Mouse (Mus musculus): Measurements from ENCODE around the gene Olfr1495. TPM values are rescaled to one million over a fixed set of nuclear protein-coding genes. Genes with fewer than 3 reads are reported as not detected.

Olfr1495 gene
- not detected for total RNA-seq (2023)

GRCm38 (mm10) chr19:13764306-13764705, at the start of gene Olfr1495:
Gene Olfr1495, plus strand, starts transcription at chr19:13764606.

DNA sequence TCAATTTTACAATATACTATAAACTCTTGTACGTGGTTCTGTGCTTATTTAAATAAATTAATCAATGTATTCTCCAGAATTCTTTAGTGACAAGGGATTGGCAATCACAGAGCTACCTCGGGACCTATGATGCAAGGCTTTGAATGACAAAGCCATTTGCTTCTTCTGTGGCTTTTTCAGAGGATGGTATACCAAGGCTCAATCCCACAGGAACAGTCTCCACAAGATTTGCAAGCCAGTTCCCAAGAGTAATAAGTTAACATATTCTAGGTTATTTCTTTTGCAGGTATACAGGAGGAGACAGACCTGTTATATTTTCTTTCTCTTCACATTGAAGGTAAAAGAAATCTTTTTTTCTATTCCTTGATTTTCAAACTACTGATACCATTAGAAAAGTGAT, 41.4 kb upstream of the Olfr1495 start, which contains the start of gene Olfr1493-ps1:
Gene Olfr1493-ps1, plus strand, starts transcription at position 301 of the 400 bp plus-strand sequence.

GRCm38 (mm10) chr19:13739428-13739827, 25.0 kb upstream of the Olfr1495 start, which contains the start of gene Olfr1494:
Gene Olfr1494, plus strand, starts transcription at chr19:13739728.

DNA sequence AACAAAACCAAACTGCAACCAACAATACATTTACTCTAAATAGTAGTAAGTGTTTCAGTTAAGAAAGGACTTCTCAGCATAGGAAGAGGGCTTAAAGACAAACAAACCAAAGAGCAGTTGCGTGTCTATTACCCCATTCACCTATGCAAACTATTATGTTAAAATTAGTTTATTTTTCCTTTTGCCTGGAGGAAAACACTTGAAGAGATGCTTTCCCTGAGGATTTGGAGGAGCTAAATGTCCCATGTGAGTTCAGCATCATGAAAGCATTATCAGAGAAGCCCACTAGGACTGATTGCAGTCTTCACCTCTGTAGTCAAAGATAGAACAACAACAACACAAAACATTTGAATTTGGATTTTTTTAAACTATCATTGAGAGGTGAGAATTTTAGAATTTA, 13.2 kb downstream of the Olfr1495 start, which contains the start of gene Olfr1496:
Gene Olfr1496, plus strand, starts transcription at position 301 of the 400 bp plus-strand sequence.

DNA sequence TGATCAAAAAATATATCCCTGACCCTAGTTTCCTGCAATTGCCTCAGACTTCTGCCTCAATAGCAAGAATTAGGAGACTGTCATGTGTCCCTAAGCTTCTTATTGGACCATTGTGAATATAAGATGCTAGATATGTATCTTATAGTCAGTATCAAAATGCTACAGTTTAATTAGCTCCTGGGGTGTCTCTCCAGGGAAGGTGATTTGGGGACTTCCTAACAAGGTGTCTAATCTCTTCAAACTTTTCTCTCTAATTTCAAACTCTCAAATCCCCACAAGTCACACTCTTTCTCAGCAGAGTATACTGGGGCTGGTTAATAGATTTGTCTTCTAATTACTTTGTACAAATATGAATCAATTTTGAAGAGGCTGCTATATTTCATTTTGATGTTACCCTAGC, 33.7 kb downstream of the Olfr1495 start, which contains the start of gene Olfr1497:
Gene Olfr1497, minus strand, starts transcription at position 101 of the 400 bp plus-strand sequence.

GRCm38 (mm10) chr19:13819347-13819746, 54.9 kb downstream of the Olfr1495 start, which contains the start of gene Olfr1499:
Gene Olfr1499, minus strand, starts transcription at chr19:13819447.

Other genes with a start within 250 kb of the Olfr1495 start
- not detected for gene Olfr1480, start 236.7 kb upstream of the Olfr1495 start, total RNA-seq (2023)
- gene Olfr1484, start 181.1 kb upstream of the Olfr1495 start, total RNA-seq (2023), result not detected
- not detected for gene Olfr1487, start 147.2 kb upstream of the Olfr1495 start, total RNA-seq (2023)
- gene Olfr1489, start 133.0 kb upstream of the Olfr1495 start, total RNA-seq (2023), result not detected
- not detected for gene Olfr1490, start 113.5 kb upstream of the Olfr1495 start, total RNA-seq (2023)
- not detected for gene Olfr1491, start 67.3 kb upstream of the Olfr1495 start, total RNA-seq (2023)
- gene Olfr1493-ps1, start 41.3 kb upstream of the Olfr1495 start, total RNA-seq (2023), result not detected
- gene Olfr1494, start 24.9 kb upstream of the Olfr1495 start, total RNA-seq (2023), result not detected
- not detected for gene Olfr1496, start 13.3 kb downstream of the Olfr1495 start, total RNA-seq (2023)
- not detected for gene Olfr1497, start 33.6 kb downstream of the Olfr1495 start, total RNA-seq (2023)
- gene Olfr1499, start 54.8 kb downstream of the Olfr1495 start, total RNA-seq (2023), result not detected
- not detected for gene Olfr1500, start 65.9 kb downstream of the Olfr1495 start, total RNA-seq (2023)
- not detected for gene Olfr1501, start 86.1 kb downstream of the Olfr1495 start, total RNA-seq (2023)
- not detected for gene Olfr1502, start 97.2 kb downstream of the Olfr1495 start, total RNA-seq (2023)
- gene Olfr1504, start 133.3 kb downstream of the Olfr1495 start, total RNA-seq (2023), result not detected
- not detected for gene Olfr1505, start 148.9 kb downstream of the Olfr1495 start, total RNA-seq (2023)

All from neutrophil, adult 59 days (primary cell).